Mouse (Mus musculus) liver, embryonic 14.5 days (tissue): Measurements from ENCODE around the gene Usb1. TPM values are rescaled to one million over a fixed set of nuclear protein-coding genes. Genes with fewer than 3 reads are reported as not detected.

Source experiments
- ATAC-seq: fragments of 200-750 bp; cut with Nextera tagmentation; 2 replicates; pipeline ENCODE4 v1.8.0; 2017; ENCODE audit warnings: moderate number of reproducible peaks, mild to moderate bottlenecking, moderate library complexity; ENCODE audit not compliant: insufficient read depth
- DNase-seq, 3 experiments: peaks; one replicate each; pipeline ENCODE4 v3.0.0-alpha.2; 2012 to 2013; ENCODE audit warnings: low read depth in 3 of 3, low spot score in 3 of 3
- H3K27ac ChIP-seq: fragments of 300-500 bp; sonication (generic); 2 replicates; pipeline ENCODE4 v1.5.1; 2014; ENCODE audit warnings: moderate library complexity, mild to moderate bottlenecking, control low read depth, inconsistent platforms
- H3K27me3 ChIP-seq: fragments of 300-500 bp; sonication (generic); 2 replicates; pipeline ENCODE4 v1.6.1; 2014; ENCODE audit warnings: mild to moderate bottlenecking, low read length, moderate library complexity; ENCODE audit not compliant: control insufficient read depth, insufficient read depth
- H3K36me3 ChIP-seq: fragments of 300-500 bp; sonication (generic); replicated peaks from 2 replicates; pipeline ENCODE4 v1.6.1; 2014; ENCODE audit warnings: low read depth; ENCODE audit not compliant: control insufficient read depth, insufficient read depth
- H3K4me1 ChIP-seq, 2 experiments: fragments of 200-500 bp in 1 of 2; fragments of 300-500 bp in 1 of 2; sonication (generic) in 1 of 2; replicated peaks; 2 replicates each; pipeline ENCODE4 v1.6.1; 2012 to 2014; ENCODE audit warnings: antibody characterized with exemption in 1 of 2, inconsistent platforms in 1 of 2, low read length in 1 of 2; ENCODE audit not compliant: control insufficient read depth in 2 of 2, insufficient read depth in 2 of 2
- H3K4me2 ChIP-seq: fragments of 300-500 bp; sonication (generic); 2 replicates; pipeline ENCODE4 v1.6.1; 2014; ENCODE audit warnings: low read depth, mild to moderate bottlenecking, control low read depth, moderate library complexity
- H3K4me3 ChIP-seq, 2 experiments: fragments of 200-500 bp in 1 of 2; fragments of 300-500 bp in 1 of 2; sonication (generic) in 1 of 2; 2 replicates each; pipeline ENCODE4 v1.5.1; 2012 to 2014; ENCODE audit warnings: low read depth in 2 of 2, low read length in 2 of 2, mild to moderate bottlenecking in 2 of 2, control low read depth in 1 of 2, inconsistent platforms in 1 of 2, moderate library complexity in 1 of 2; ENCODE audit not compliant: insufficient read depth in 1 of 2
- H3K9ac ChIP-seq: fragments of 300-500 bp; sonication (generic); replicated peaks from 2 replicates; pipeline ENCODE4 v1.6.1; 2014; ENCODE audit warnings: mild to moderate bottlenecking, control low read depth, moderate library complexity
- H3K9me3 ChIP-seq: fragments of 300-500 bp; sonication (generic); 2 replicates; pipeline ENCODE4 v1.6.1; 2016; ENCODE audit warnings: low read length, mixed read lengths; ENCODE audit not compliant: control insufficient read depth
- CTCF ChIP-seq: IDR thresholded peaks from 2 replicates; pipeline ENCODE4 v1.5.1; 2016; ENCODE audit warnings: antibody characterized with exemption, low read depth, control low read depth
- EP300 ChIP-seq: IDR thresholded peaks from 2 replicates; pipeline ENCODE4 v1.6.1; 2016; ENCODE audit warnings: antibody characterized with exemption, low read depth
- WGBS: fragments of 180-500 bp; shearing (Covaris S2); extraction: QIAGEN DNeasy Blood & Tissue Kit; methylation state at CpG from one replicate; pipeline ENCODE4 v1.1.7; 2014; ENCODE audit not compliant: insufficient replicate concordance; 5-methylcytosine and 5-hydroxymethylcytosine counted together
- polyA plus RNA-seq, 2 experiments: library from polyadenylated mRNA; depleted of rRNA in 1 of 2; stranded (reverse) in 1 of 2; unstranded in 1 of 2; fragments of >200 nt; fragmentation: Nextera tagmentation in 1 of 2; extraction: Ambion mirVana in 1 of 2; gene quantifications; 2 replicates each; pipeline versions ENCODE4 v1.2.1 to v1.2.3; 2012 to 2014

The Usb1 gene
- polyA plus RNA-seq, 2 experiments, result 8.7 to 9.3 TPM

DNA sequence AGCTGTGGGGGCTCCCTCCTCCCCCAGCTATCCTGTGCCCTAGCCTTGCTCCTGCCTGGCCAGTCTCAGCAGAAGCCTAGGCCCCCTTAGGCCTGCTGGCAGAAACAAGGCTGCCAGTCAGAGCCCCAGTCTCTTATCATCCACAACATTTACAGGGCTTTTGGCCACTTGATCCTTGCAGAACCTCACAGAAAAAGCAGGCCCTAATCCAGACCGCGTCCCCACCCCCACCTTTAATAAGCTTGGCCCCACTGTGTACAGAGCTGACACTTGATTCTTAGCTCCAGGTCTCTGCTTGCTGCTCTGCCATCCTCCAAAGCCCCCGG, 28.9 kb downstream of the Usb1 start:
- peak; percentile 68 for ATAC-seq
- H3K9ac ChIP-seq, result no peak overlapping the region

DNA sequence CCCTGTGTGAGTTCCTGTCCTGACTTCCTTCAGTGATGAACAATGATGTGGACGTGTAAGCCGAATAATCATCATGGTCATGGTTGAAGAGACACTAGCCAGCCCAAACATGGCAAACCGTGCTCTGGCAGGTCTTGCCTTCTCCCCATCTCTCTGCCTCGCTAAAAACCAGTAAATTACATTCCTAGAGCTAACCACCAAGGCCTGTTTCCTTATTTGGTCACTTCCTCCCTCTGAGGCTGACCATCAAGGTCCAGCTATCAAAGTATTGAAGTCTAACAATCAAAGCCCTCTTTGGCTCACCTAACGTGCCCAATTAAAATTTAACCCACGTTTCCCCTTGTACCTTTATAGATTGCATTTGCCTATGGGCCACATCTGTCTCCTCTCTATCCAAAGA, 30.2 kb downstream of the Usb1 start:
- no peaks in the 10 kb centered on the region for H3K36me3 ChIP-seq
- TF ChIP-seq CTCF (no peak), EP300 (no peak)
- no peak overlapping the region for H3K27ac ChIP-seq
- WGBS, result 50% methylated on average over 6 of the region's 6 CpGs
- no peak for DNase-seq
- no peaks in the 10 kb centered on the region for H3K9me3 ChIP-seq
- no peaks in the 10 kb centered on the region for H3K27me3 ChIP-seq
- peaks cover 10 to 33% of the 10 kb centered on the region in 2 experiments for H3K4me1 ChIP-seq
- H3K4me3 ChIP-seq, result no peak overlapping the region
- no peak overlapping the region for H3K9ac ChIP-seq
- ATAC-seq, result no peak
- H3K4me2 ChIP-seq, result no peak overlapping the region

More for the DNA sequence above, 28.9 kb downstream of the Usb1 start:
- Histone ChIP-seq H3K4me1 (peaks cover 8 to 28% of the 10 kb centered on the region in 2 experiments), H3K27ac (no peak overlapping the region), H3K4me2 (no peak overlapping the region; the same call in 1 of the 2 replicates), H3K27me3 (no peaks in the 10 kb centered on the region), H3K9me3 (no peaks in the 10 kb centered on the region), H3K36me3 (no peaks in the 10 kb centered on the region), H3K4me3 (no peak overlapping the region)
- TF ChIP-seq EP300 (no peak), CTCF (no peak)
- DNase-seq, result no peak
- WGBS, result 37% methylated on average over 3 of the region's 3 CpGs

DNA sequence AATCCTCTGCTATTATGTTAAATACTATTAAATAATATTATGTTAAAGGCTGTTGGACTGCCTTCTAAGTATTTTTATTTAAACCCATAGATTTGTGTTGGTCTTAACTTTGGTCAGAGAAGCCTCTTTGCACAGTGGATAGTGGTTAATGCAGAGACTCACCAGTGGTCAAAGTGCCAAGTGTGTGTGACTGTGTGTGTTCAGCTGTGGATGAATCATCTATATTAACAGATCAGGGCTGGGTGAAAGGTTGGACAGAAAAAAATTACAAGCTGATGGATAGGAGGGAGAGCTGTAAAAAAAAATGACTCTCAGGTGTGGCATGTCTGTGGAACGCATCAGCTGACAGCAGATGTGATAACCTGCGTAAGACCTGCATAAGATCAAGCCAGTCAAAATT, 31.8 kb downstream of the Usb1 start:
- Histone ChIP-seq H3K4me3 (no peak overlapping the region), H3K27me3 (no peaks in the 10 kb centered on the region), H3K9me3 (no peaks in the 10 kb centered on the region), H3K9ac (no peak overlapping the region), H3K27ac (no peak overlapping the region), H3K4me2 (no peak overlapping the region), H3K36me3 (no peaks in the 10 kb centered on the region), H3K4me1 (peaks cover 10 to 40% of the 10 kb centered on the region in 2 experiments)
- TF ChIP-seq EP300 (no peak), CTCF (no peak)
- WGBS, result 78% methylated on average over 2 of the region's 2 CpGs
- DNase-seq, result no peak
- no peak for ATAC-seq

DNA sequence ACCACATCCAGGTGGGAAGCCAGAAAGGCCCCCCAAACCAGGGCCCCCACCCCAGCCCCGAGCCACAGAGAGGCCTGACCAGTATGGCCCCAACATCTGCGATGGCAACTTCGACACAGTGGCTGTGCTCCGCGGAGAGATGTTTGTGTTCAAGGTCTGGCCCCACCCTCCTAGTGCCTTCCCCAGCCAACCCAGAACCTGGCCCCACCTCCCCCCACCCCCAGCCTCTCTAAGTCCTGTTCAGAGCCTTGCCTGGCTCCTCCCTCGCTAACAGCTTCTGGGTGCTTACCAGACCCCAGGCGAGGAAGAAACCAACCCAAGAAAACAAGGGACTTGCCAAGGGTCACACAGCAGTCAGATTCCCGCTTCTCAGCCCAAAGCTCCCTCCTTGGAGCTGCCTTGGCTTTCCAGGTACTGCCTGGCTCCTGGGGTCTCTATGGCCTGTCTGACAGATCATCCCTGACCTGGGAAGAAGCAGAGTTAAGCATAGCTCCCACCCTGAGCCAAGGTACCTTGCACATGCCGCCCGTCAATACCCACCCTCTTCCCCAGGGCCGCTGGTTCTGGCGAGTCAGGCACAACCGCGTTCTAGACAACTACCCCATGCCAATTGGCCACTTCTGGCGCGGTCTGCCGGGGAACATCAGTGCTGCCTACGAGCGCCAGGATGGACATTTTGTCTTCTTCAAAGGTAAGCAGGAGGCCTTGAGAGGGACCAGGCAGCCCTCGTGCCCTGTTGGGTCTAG, 37.7 kb downstream of the Usb1 start:
- peak; percentile 41; the same call in 1 of the 2 replicates for ATAC-seq
- Histone ChIP-seq H3K4me2 (peak overlapping the region; percentile 43), H3K36me3 (no peaks in the 10 kb centered on the region), H3K9me3 (no peaks in the 10 kb centered on the region), H3K4me3 (no peak overlapping the region), H3K4me1 (peaks cover 2 to 16% of the 10 kb centered on the region in 2 experiments; a peak in 3 of 4 replicates), H3K27me3 (no peaks in the 10 kb centered on the region), H3K9ac (no peak overlapping the region), H3K27ac (no peak overlapping the region)
- WGBS, result 41% methylated on average over 20 of the region's 20 CpGs
- no peak for DNase-seq
- no peak for TF ChIP-seq CTCF
- TF ChIP-seq EP300, result no peak

DNA sequence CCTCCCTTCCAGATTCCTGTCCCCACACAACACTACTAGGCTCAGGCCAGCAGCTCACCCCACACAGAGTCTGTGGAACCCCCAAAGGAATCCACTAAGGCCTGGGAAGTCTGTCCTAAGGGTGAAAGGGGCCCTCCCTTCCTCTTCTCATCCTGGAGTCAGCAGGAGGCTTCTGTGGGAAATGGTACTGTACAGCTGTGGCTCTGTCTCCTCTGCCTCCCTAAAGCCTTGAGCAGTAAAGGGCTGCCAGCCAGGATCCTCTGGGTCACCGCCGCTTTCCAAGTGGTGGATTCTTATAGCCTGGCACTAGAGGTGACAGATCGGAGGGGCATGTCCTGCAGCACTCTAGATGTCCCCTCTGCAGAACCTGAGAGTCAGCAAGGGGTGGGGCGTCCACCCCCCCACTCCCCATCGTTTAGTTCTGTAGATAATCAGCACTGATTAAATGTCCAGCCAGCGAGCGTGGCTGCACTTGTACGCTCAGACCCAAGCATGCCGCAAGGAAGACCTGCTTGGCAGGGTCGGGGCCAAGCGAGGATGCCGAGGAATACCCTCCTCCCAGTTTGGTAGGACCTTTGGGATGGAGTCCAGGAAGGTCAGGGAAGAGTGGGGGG, 41.4 kb downstream of the Usb1 start:
- 54% methylated on average over 12 of the region's 12 CpGs for WGBS
- TF ChIP-seq EP300 (no peak), CTCF (no peak)
- Histone ChIP-seq H3K4me2 (no peak overlapping the region), H3K36me3 (no peaks in the 10 kb centered on the region), H3K27me3 (no peaks in the 10 kb centered on the region), H3K9ac (no peak overlapping the region), H3K27ac (no peak overlapping the region), H3K4me1 (peaks cover 0 to 4% of the 10 kb centered on the region in 2 experiments; a peak in 1 of 4 replicates), H3K4me3 (no peak overlapping the region), H3K9me3 (no peaks in the 10 kb centered on the region)
- DNase-seq, result no peak
- no peak for ATAC-seq
